Mouse (Mus musculus) forebrain, embryonic 11.5 days (tissue): ENCODE measurements around the gene 1700020D05Rik. TPM values are rescaled to one million over a fixed set of nuclear protein-coding genes. Genes with fewer than 3 reads are reported as not detected.

Experiments
- ATAC-seq: fragments of 200-750 bp; cut with Nextera tagmentation; replicated peaks from 2 replicates; pipeline ENCODE4 v1.8.0; 2017; ENCODE audit warnings: moderate TSS enrichment; ENCODE audit not compliant: low FRiP score
- DNase-seq: peaks from one replicate; pipeline ENCODE4 v3.0.0-alpha.2; 2017; ENCODE audit warnings: low spot score
- H3K27ac ChIP-seq: fragments of 300-500 bp; sonication (generic); 2 replicates; pipeline ENCODE4 v1.5.1; 2014; ENCODE audit warnings: low read depth, low read length
- H3K27me3 ChIP-seq: fragments of 300-500 bp; sonication (generic); 2 replicates; pipeline ENCODE4 v1.6.1; 2014; ENCODE audit warnings: mild to moderate bottlenecking, low read length, mixed read lengths; ENCODE audit not compliant: control insufficient read depth, insufficient read depth
- H3K36me3 ChIP-seq: fragments of 300-500 bp; sonication (generic); 2 replicates; pipeline ENCODE4 v1.6.1; 2014; ENCODE audit warnings: mild to moderate bottlenecking, low read length, moderate library complexity, mixed read lengths; ENCODE audit not compliant: control insufficient read depth, insufficient read depth
- H3K4me1 ChIP-seq: fragments of 300-500 bp; sonication (generic); replicated peaks from 2 replicates; pipeline ENCODE4 v1.6.1; 2014; ENCODE audit warnings: low read length, mixed read lengths; ENCODE audit not compliant: control insufficient read depth, insufficient read depth
- H3K4me2 ChIP-seq: fragments of 300-500 bp; sonication (generic); 2 replicates; pipeline ENCODE4 v1.6.1; 2014; ENCODE audit warnings: low read depth, mild to moderate bottlenecking, low read length, moderate library complexity, mixed read lengths; ENCODE audit not compliant: severe bottlenecking
- H3K4me3 ChIP-seq: fragments of 300-500 bp; sonication (generic); 2 replicates; pipeline ENCODE4 v1.5.1; 2014; ENCODE audit warnings: low read depth, low read length
- H3K9ac ChIP-seq: fragments of 300-500 bp; sonication (generic); 2 replicates; pipeline ENCODE4 v1.6.1; 2014; ENCODE audit warnings: low read length
- H3K9me3 ChIP-seq: fragments of 300-500 bp; sonication (generic); 2 replicates; pipeline ENCODE4 v1.6.1; 2016; ENCODE audit warnings: low read length, mixed read lengths; ENCODE audit not compliant: control insufficient read depth
- WGBS: fragments of 180-500 bp; shearing (Covaris S2); extraction: QIAGEN DNeasy Blood & Tissue Kit; methylation state at CpG from one replicate; pipeline ENCODE4 v1.1.7; 2014; 5-methylcytosine and 5-hydroxymethylcytosine counted together
- polyA plus RNA-seq: library from polyadenylated mRNA; unstranded; fragments of >200 nt; fragmentation: Nextera tagmentation; extraction: Ambion mirVana; gene quantifications from 2 replicates; pipeline ENCODE4 v1.2.1, GENCODE M21; 2014

Gene 1700020D05Rik
- polyA plus RNA-seq, 1 experiment from 2014 or later: not detected

GRCm38 (mm10) chr19:5456922-5457745 lies 46.5 kb downstream of the 1700020D05Rik start:
- WGBS: under 1% methylated on average over 70 of the region's 70 CpGs
- H3K4me1 ChIP-seq: peaks cover 21% of the 10 kb centered on the region; the same call in 1 of the 2 replicates
- no peaks in the 10 kb centered on the region for H3K36me3 ChIP-seq

GRCm38 (mm10) chr19:5456241-5456921 lies 47.2 kb downstream of the 1700020D05Rik start:
- H3K4me2 ChIP-seq: peak overlapping the region; percentile 99
- peaks cover 6% of the 10 kb centered on the region; the same call in 1 of the 2 replicates for H3K27me3 ChIP-seq
- no peaks in the 10 kb centered on the region for H3K36me3 ChIP-seq
- peak overlapping the region; percentile 79 for H3K9ac ChIP-seq
- H3K9me3 ChIP-seq: no peaks in the 10 kb centered on the region
- peak overlapping the region; percentile 77 for H3K4me3 ChIP-seq
- 4% methylated on average over 26 of the region's 26 CpGs for WGBS
- peak overlapping the region; percentile 74; the same call in 1 of the 2 replicates for H3K27ac ChIP-seq
- peaks cover 19% of the 10 kb centered on the region; the same call in 1 of the 2 replicates for H3K4me1 ChIP-seq
- ATAC-seq: no peak; the same call in 1 of the 2 replicates
- DNase-seq: no peak

More at GRCm38 (mm10) chr19:5456922-5457745, 46.5 kb downstream of the 1700020D05Rik start:
- DNase-seq: peak; percentile 96
- Histone ChIP-seq H3K9ac (peak overlapping the region; percentile 79), H3K9me3 (no peaks in the 10 kb centered on the region), H3K27me3 (peaks cover 6% of the 10 kb centered on the region; the same call in 1 of the 2 replicates), H3K4me3 (peak overlapping the region; percentile 77), H3K27ac (peak overlapping the region; percentile 74), H3K4me2 (peak overlapping the region; percentile 99)
- peak; percentile 93 for ATAC-seq

GRCm38 (mm10) chr19:5455568-5455967 lies 48.0 kb downstream of the 1700020D05Rik start:
- Histone ChIP-seq H3K4me1 (peaks cover 16% of the 10 kb centered on the region; the same call in 1 of the 2 replicates), H3K4me2 (peak overlapping the region; percentile 99), H3K27me3 (peaks cover 6% of the 10 kb centered on the region; the same call in 1 of the 2 replicates), H3K4me3 (peak overlapping the region; percentile 77; the same call in 1 of the 2 replicates), H3K9ac (no peak overlapping the region; the same call in 1 of the 2 replicates), H3K36me3 (no peaks in the 10 kb centered on the region), H3K27ac (no peak overlapping the region), H3K9me3 (no peaks in the 10 kb centered on the region)
- no peak for DNase-seq
- WGBS: 62% methylated on average over 8 of the region's 8 CpGs
- no peak for ATAC-seq

GRCm38 (mm10) chr19:5455037-5455436 lies 48.5 kb downstream of the 1700020D05Rik start:
- DNase-seq (no peak), ATAC-seq (no peak)
- Histone ChIP-seq H3K4me1 (peaks cover 16% of the 10 kb centered on the region; the same call in 1 of the 2 replicates), H3K9me3 (no peaks in the 10 kb centered on the region), H3K4me2 (peak overlapping the region; percentile 99), H3K27ac (no peak overlapping the region), H3K9ac (no peak overlapping the region), H3K36me3 (no peaks in the 10 kb centered on the region), H3K27me3 (peaks cover 8% of the 10 kb centered on the region; the same call in 1 of the 2 replicates), H3K4me3 (no peak overlapping the region)
- WGBS: 87% methylated on average over 12 of the region's 12 CpGs

Other genes starting within 250 kb of the 1700020D05Rik start
- gene Pacs1, start 230.7 kb downstream of the 1700020D05Rik start, polyA plus RNA-seq: 32.2 and 33.2 TPM in 2 replicates
- gene Sf3b2, start 208.3 kb downstream of the 1700020D05Rik start, polyA plus RNA-seq: 418 and 450 TPM in 2 replicates
- 17.2 and 18.9 TPM in 2 replicates for gene Gal3st3, start 205.5 kb downstream of the 1700020D05Rik start, polyA plus RNA-seq
- not detected in 2 replicates for gene Catsper1, start 168.0 kb downstream of the 1700020D05Rik start, polyA plus RNA-seq
- gene Cst6, start 154.2 kb downstream of the 1700020D05Rik start, polyA plus RNA-seq: 0.83 TPM in 1 of 2 replicates, not detected in the other
- 79.2 and 82.8 TPM in 2 replicates for gene Eif1ad, start 137.0 kb downstream of the 1700020D05Rik start, polyA plus RNA-seq
- 470 and 498 TPM in 2 replicates for gene Banf1, start 136.6 kb downstream of the 1700020D05Rik start, polyA plus RNA-seq
- gene Sart1, start 115.1 kb downstream of the 1700020D05Rik start, polyA plus RNA-seq: 87.1 and 101 TPM in 2 replicates
- not detected in 2 replicates for gene Tsga10ip, start 101.3 kb downstream of the 1700020D05Rik start, polyA plus RNA-seq
- gene Drap1, start 78.8 kb downstream of the 1700020D05Rik start, polyA plus RNA-seq: 193 and 202 TPM in 2 replicates
- 34.6 and 42.0 TPM in 2 replicates for gene AI837181, start 78.6 kb downstream of the 1700020D05Rik start, polyA plus RNA-seq
- gene Fosl1, start 56.2 kb downstream of the 1700020D05Rik start, polyA plus RNA-seq: not detected in 2 replicates
- 6.5 and 6.6 TPM in 2 replicates for gene Ccdc85b, start 45.9 kb downstream of the 1700020D05Rik start, polyA plus RNA-seq
- 105 TPM in 2 replicates for gene Fibp, start 43.2 kb downstream of the 1700020D05Rik start, polyA plus RNA-seq
- gene Ctsw, start 35.3 kb downstream of the 1700020D05Rik start, polyA plus RNA-seq: 3.4 and 4.0 TPM in 2 replicates
- 49.1 and 50.4 TPM in 2 replicates for gene Efemp2, start 29.8 kb downstream of the 1700020D05Rik start, polyA plus RNA-seq
- 39.2 and 42.7 TPM in 2 replicates for gene Mus81, start 15.4 kb downstream of the 1700020D05Rik start, polyA plus RNA-seq
- gene Cfl1, start 13.3 kb downstream of the 1700020D05Rik start, polyA plus RNA-seq: 3,238 and 3,452 TPM in 2 replicates
- gene Snx32, start 6.8 kb upstream of the 1700020D05Rik start, polyA plus RNA-seq: 15.9 and 19.5 TPM in 2 replicates
- gene Ovol1, start 56.9 kb upstream of the 1700020D05Rik start, polyA plus RNA-seq: 0.11 and 0.35 TPM in 2 replicates
- gene Ap5b1, start 64.2 kb upstream of the 1700020D05Rik start, polyA plus RNA-seq: 1.9 and 2.5 TPM in 2 replicates
- 158 and 198 TPM in 2 replicates for gene Rnaseh2c, start 98.1 kb upstream of the 1700020D05Rik start, polyA plus RNA-seq
- 38.0 and 38.9 TPM in 2 replicates for gene Kat5, start 106.5 kb upstream of the 1700020D05Rik start, polyA plus RNA-seq
- gene Rela, start 133.7 kb upstream of the 1700020D05Rik start, polyA plus RNA-seq: 37.8 and 39.9 TPM in 2 replicates
- 18.4 and 19.9 TPM in 2 replicates for gene Sipa1, start 159.9 kb upstream of the 1700020D05Rik start, polyA plus RNA-seq
- 20.4 and 21.7 TPM in 2 replicates for gene Map3k11, start 185.0 kb upstream of the 1700020D05Rik start, polyA plus RNA-seq
- gene Pcnx3, start 185.1 kb upstream of the 1700020D05Rik start, polyA plus RNA-seq: 34.1 and 37.7 TPM in 2 replicates
- gene Kcnk7, start 200.6 kb upstream of the 1700020D05Rik start, polyA plus RNA-seq: not detected in 2 replicates
- gene Ehbp1l1, start 222.5 kb upstream of the 1700020D05Rik start, polyA plus RNA-seq: 6.8 and 7.4 TPM in 2 replicates
- 140 and 162 TPM in 2 replicates for gene Fam89b, start 225.9 kb upstream of the 1700020D05Rik start, polyA plus RNA-seq
- gene Ltbp3, start 237.1 kb upstream of the 1700020D05Rik start, polyA plus RNA-seq: 5.0 and 5.5 TPM in 2 replicates